Mouse (Mus musculus) heart, adult 9 months (tissue): ENCODE measurements around the gene Pum3.

Source experiments
- DNase-seq, 2 experiments: peaks; one replicate each; pipeline ENCODE4 v3.0.0; 2022; ENCODE audit warnings: low spot score in 2 of 2

Gene Pum3

DNA sequence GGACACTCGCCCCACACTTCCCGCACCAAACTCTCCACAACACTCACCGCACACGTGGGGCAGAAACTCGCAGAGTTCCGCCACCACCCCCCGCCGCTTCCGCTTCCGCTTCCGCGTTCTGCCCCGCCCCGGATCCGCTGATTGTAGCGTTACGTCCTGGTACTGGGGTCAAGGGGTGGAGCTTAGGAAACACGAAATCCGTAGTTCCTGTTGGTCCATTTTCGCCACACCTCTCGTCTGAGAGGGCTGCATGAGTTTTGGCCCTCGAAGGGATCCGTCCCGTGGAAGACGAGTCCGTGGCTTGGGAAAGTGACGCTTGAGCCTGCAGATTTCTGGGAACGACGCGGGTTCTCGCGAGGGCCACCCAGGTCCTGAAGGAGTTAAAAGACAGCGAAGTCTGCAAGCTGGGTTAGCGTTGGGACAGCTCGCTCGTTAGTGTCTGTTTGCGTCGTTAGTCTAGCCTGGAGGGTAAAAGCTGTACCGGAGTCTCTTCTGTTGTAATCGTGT is at the start of gene Pum3:
TSS of gene Pum3 (minus strand) at position 81 of the 507 bp plus-strand sequence.
- DNase-seq = peak; percentile 99

DNA sequence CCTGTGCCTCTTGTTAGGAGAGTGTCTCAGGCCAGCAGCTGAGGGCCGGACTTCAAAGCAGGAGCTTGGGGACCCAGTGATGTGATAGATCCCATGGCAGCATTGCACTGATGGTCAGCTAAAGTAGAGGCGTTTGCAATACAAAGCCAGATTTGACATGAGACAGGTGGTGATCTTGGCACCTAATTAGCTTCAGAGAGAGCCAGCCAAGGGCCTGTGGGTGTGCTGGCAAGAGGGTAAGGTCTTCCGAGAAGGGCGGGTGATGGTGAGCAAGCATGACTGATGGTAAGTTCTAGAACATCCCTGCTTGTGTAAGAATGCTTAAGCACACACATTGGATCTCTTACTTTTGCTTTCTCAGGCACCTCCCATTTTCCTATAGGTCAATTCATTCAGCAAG is 37.1 kb upstream of the Pum3 start:
- no peak for DNase-seq

GRCm38 (mm10) chr19:27462656-27463055 is 33.0 kb upstream of the Pum3 start:
- no peak for DNase-seq

DNA sequence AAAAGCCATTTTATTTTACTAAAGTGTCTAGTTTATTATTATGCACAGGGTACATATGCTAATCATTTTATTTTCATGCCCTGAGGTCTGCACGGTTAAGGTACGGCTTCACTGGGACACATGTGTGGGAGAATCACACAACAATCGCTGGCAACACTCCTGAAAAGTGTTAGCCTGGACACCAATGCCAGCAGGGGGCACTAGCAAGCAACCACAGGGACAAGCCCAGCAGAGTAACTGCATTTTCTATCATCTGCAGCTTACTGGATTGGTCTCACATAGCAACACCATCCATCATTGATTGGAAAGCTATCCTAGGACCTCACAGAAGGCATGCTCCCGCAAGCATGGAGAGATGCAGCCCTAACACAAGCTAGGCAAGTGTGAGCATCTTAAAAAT is 20.8 kb upstream of the Pum3 start:
- DNase-seq = no peak

- no peak for DNase-seq
Measured at GRCm38 (mm10) chr19:27447515-27447914, 17.9 kb upstream of the Pum3 start.

GRCm38 (mm10) chr19:27441106-27441505 is 11.5 kb upstream of the Pum3 start:
- DNase-seq = no peak

- no peak for DNase-seq
Measured at GRCm38 (mm10) chr19:27437982-27438652, 8.5 kb upstream of the Pum3 start.

GRCm38 (mm10) chr19:27430406-27430805 is 781 bp upstream of the Pum3 start:
- no peak for DNase-seq

- no peak for DNase-seq
Measured at GRCm38 (mm10) chr19:27429281-27429680, 344 bp downstream of the Pum3 start.

GRCm38 (mm10) chr19:27427865-27428264 is 1.8 kb downstream of the Pum3 start:
- no peak for DNase-seq

GRCm38 (mm10) chr19:27426451-27426850 is 3.2 kb downstream of the Pum3 start:
- DNase-seq = no peak

GRCm38 (mm10) chr19:27425656-27426055 is 4.0 kb downstream of the Pum3 start:
- DNase-seq = peak in 1 of 2 experiments; percentile 7

- no peak for DNase-seq
Measured at GRCm38 (mm10) chr19:27417375-27417774, 12.2 kb downstream of the Pum3 start.

- peak in 1 of 2 experiments; percentile 33 for DNase-seq
Measured at GRCm38 (mm10) chr19:27416569-27416968, 13.1 kb downstream of the Pum3 start.

GRCm38 (mm10) chr19:27411340-27411739 is 18.3 kb downstream of the Pum3 start:
- no peak for DNase-seq

DNA sequence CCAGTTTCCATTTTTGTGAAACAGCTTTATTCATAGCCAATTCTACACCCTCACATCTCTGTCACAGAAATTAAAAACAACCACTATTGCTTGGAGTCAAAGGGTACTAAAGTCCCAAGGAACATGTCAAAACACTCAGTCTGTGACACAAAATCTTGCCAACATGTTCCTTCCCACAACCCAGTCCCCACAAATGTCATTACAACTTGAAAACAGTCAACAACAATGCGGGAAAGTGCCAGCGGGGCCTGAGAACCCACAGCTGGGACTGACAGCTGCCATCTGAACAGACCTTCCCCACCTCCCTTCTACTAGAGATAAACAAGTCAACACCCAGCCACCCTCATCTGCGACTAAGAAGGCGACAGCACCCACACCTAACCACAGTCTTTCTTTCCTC is 18.9 kb downstream of the Pum3 start:
- peak in 1 of 2 experiments; percentile 13 for DNase-seq

GRCm38 (mm10) chr19:27409782-27410181 is 19.8 kb downstream of the Pum3 start:
- no peak for DNase-seq

GRCm38 (mm10) chr19:27409196-27409595 is 20.4 kb downstream of the Pum3 start:
- no peak for DNase-seq

DNA sequence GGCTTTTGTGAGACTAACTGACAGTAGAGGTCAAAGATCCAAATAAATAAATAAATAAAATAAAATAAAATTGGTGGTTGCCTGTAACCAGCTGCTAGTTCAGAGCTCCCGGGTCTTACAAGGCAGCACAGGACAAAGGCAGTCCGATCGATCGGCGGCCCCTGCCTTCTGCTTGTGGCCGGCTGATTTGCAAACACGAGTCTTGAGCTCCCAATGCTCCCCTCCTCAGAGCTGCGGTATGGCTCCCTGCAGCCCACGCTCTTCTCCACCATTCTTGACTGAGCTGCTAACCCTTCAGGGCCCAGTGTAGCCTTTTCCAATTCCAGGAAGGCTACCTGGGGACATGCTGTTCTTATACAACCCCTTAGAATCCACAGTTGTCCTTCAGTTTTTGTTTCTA is 31.8 kb downstream of the Pum3 start:
- no peak for DNase-seq

DNA sequence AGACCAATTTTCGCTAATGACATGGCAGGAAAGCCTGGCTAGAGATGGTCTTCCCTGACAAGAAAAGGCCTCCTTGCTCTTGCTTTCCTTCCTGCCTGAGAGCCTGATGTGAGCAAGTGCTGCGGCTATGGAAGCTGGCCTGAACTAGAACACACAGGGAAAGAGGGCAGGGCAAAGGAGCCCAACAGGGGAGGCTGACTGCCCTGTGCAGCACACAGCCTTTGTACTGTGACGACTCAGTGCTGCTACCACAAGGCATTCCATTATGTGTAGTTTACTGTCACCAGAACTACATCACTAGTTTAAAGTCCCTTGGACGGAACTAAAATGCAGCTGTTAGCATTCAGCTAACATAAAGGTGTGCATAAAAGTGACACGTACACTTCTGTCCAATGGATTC is 32.4 kb downstream of the Pum3 start:
- DNase-seq = no peak

GRCm38 (mm10) chr19:27396719-27397118 is 32.9 kb downstream of the Pum3 start:
- DNase-seq = no peak

DNA sequence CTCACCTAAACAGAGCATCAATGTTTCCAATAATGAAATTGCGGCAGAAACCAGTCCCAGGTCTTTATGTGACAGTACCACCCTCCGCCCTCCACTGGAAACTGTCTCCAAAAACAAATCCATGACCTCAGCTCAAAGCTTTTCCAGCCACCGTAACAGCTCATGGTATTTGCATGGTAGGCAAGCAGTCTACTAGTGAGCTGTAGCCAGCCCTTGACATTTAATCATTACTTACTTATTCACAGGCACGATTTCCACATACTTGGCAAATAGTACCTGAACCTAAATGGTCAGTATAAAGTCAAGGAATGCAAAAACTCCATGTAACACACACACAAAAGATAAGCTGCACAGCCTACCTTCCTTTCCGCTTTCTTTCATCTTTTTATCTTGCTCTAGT is 33.7 kb downstream of the Pum3 start:
- DNase-seq = no peak

DNA sequence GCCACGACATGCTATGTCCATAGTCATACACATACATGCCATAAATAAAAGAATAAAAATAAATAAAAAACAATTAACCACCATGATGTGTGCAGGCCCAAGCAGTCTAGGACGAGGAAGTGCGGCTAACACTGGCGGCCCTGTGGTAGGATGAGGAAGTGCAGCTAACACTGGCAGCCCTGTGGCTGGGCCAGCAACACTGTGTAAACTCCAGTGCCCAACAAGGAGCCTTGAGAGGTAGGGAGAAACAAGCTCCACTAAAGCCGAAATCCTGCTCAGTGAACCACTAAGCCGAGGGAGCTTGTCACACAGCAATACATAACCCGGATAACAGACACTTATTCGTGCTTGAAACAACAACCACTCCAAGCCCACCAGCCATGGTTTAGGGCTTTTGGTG is 34.1 kb downstream of the Pum3 start:
- DNase-seq = no peak
